Mouse (Mus musculus) G1E (cell line): Measurements from ENCODE around the gene Ccdc186. TPM values are rescaled to one million over a fixed set of nuclear protein-coding genes. Genes with fewer than 3 reads are reported as not detected.

ENCODE experiments used
- ATAC-seq: 2 replicates; pipeline ENCODE4 v1.8.0; 2016; ENCODE audit warnings: mild to moderate bottlenecking; ENCODE audit not compliant: insufficient number of reproducible peaks, poor library complexity, low FRiP score, severe bottlenecking; ENCODE audit errors: extremely low read depth
- DNase-seq: peaks from one replicate; pipeline ENCODE4 v3.0.0; 2012; ENCODE audit warnings: low spot score
- H3K27me3 ChIP-seq: 2 replicates; pipeline ENCODE4 v1.6.1; 2012; ENCODE audit warnings: mild to moderate bottlenecking, low read length, inconsistent platforms; ENCODE audit not compliant: insufficient read depth
- H3K36me3 ChIP-seq: replicated peaks from 2 replicates; pipeline ENCODE3; 2012; ENCODE audit warnings: mild to moderate bottlenecking, inconsistent platforms
- H3K4me1 ChIP-seq: 2 replicates; pipeline ENCODE4 v1.6.1; 2012; ENCODE audit warnings: low read depth, low read length, inconsistent platforms, mixed read lengths; ENCODE audit not compliant: insufficient read depth
- H3K4me3 ChIP-seq: 2 replicates; pipeline ENCODE4 v1.5.1; 2012; ENCODE audit warnings: low read depth, mild to moderate bottlenecking, inconsistent platforms, low read length, moderate library complexity, mixed read lengths
- H3K9me3 ChIP-seq: replicated peaks from 2 replicates; pipeline ENCODE4 v1.6.1; 2012; ENCODE audit warnings: inconsistent platforms
- CTCF ChIP-seq: IDR thresholded peaks from 2 replicates; pipeline ENCODE4 v1.5.1; 2012; ENCODE audit warnings: low read depth, low read length, inconsistent platforms, mixed read lengths
- GATA1 ChIP-seq: IDR thresholded peaks from 2 replicates; pipeline ENCODE4 v1.6.1; 2012; ENCODE audit warnings: borderline replicate concordance, low read length, inconsistent platforms, mixed read lengths
- GATA2 ChIP-seq: IDR thresholded peaks from 2 replicates; pipeline ENCODE4 v1.6.1; 2012; ENCODE audit warnings: low read depth, low read length, inconsistent platforms, borderline replicate concordance
- POLR2AphosphoS5 ChIP-seq: IDR thresholded peaks from 2 replicates; pipeline ENCODE4 v1.6.1; 2012; ENCODE audit warnings: low read depth, low read length, inconsistent platforms; ENCODE audit not compliant: insufficient replicate concordance
- TAL1 ChIP-seq: conservative IDR thresholded peaks from 2 replicates; pipeline ENCODE4 v1.6.1; 2012; ENCODE audit warnings: low read depth, low read length, inconsistent platforms, mixed read lengths
- polyA plus RNA-seq: library from polyadenylated mRNA; stranded (reverse); fragments of >175 nt; gene quantifications from 2 replicates; pipeline ENCODE4 v1.2.3, GENCODE M21; 2012
- total RNA-seq, 2 experiments: library from RNA; stranded (forward) in 1 of 2; stranded (reverse) in 1 of 2; fragments of 200-1000 nt in 1 of 2; fragments of >200 nt in 1 of 2; fragmentation: Nextera tagmentation in 1 of 2; gene quantifications; 2 replicates each; pipeline ENCODE4 v1.2.3; 2014 to 2017

Ccdc186 gene
- total and polyA plus RNA-seq, 3 experiments = 3.0 to 319 (median 118) TPM

- Histone ChIP-seq H3K27me3 (peaks cover 28% of the 10 kb centered on the region), H3K9me3 (no peaks in the 10 kb centered on the region), H3K4me3 (no peak overlapping the region), H3K4me1 (peaks cover 5% of the 10 kb centered on the region), H3K36me3 (no peaks in the 10 kb centered on the region)
- ATAC-seq (no peak), DNase-seq (no peak)
- TF ChIP-seq GATA1 (no peak), CTCF (no peak), TAL1 (no peak), GATA2 (no peak), POLR2AphosphoS5 (no peak)
Measured at GRCm38 (mm10) chr19:56774971-56775892, 46.8 kb downstream of the Ccdc186 start.

GRCm38 (mm10) chr19:56774408-56774962 is 47.5 kb downstream of the Ccdc186 start:
- ATAC-seq (no peak), DNase-seq (no peak)
- TF ChIP-seq CTCF (no peak), POLR2AphosphoS5 (no peak), GATA1 (no peak), GATA2 (no peak), TAL1 (no peak)
- peaks cover 30% of the 10 kb centered on the region for H3K27me3 ChIP-seq
- no peak overlapping the region for H3K4me3 ChIP-seq
- no peaks in the 10 kb centered on the region for H3K9me3 ChIP-seq
- peaks cover 5% of the 10 kb centered on the region for H3K4me1 ChIP-seq
- H3K36me3 ChIP-seq = no peaks in the 10 kb centered on the region

GRCm38 (mm10) chr19:56773393-56773971 is 48.5 kb downstream of the Ccdc186 start:
- no peak for TF ChIP-seq CTCF
- TF ChIP-seq TAL1 = no peak
- no peak for TF ChIP-seq POLR2AphosphoS5
- TF ChIP-seq GATA2 = no peak
- no peak for TF ChIP-seq GATA1
- DNase-seq = no peak
- Histone ChIP-seq H3K27me3 (peaks cover 30% of the 10 kb centered on the region), H3K4me3 (no peak overlapping the region), H3K9me3 (no peaks in the 10 kb centered on the region), H3K36me3 (no peaks in the 10 kb centered on the region), H3K4me1 (peaks cover 3% of the 10 kb centered on the region)
- ATAC-seq = no peak

GRCm38 (mm10) chr19:56772158-56772557 is 49.8 kb downstream of the Ccdc186 start:
- Histone ChIP-seq H3K4me1 (peaks cover 3% of the 10 kb centered on the region; the same call in 1 of the 2 replicates), H3K36me3 (no peaks in the 10 kb centered on the region), H3K27me3 (peaks cover 35% of the 10 kb centered on the region), H3K4me3 (no peak overlapping the region), H3K9me3 (no peaks in the 10 kb centered on the region)
- ATAC-seq (no peak), DNase-seq (no peak)
- no peak for TF ChIP-seq POLR2AphosphoS5
- TF ChIP-seq GATA2 = no peak
- no peak for TF ChIP-seq GATA1
- TF ChIP-seq TAL1 = no peak
- no peak for TF ChIP-seq CTCF

- ATAC-seq (no peak), DNase-seq (no peak)
- Histone ChIP-seq H3K27me3 (peaks cover 29% of the 10 kb centered on the region), H3K36me3 (no peaks in the 10 kb centered on the region), H3K9me3 (no peaks in the 10 kb centered on the region), H3K4me3 (no peak overlapping the region), H3K4me1 (no peaks in the 10 kb centered on the region)
- TF ChIP-seq POLR2AphosphoS5 = no peak
- no peak for TF ChIP-seq CTCF
- no peak for TF ChIP-seq GATA1
- TF ChIP-seq GATA2 = no peak
- no peak for TF ChIP-seq TAL1
Measured at GRCm38 (mm10) chr19:56769024-56769423, 53.0 kb downstream of the Ccdc186 start.

- ATAC-seq (no peak), DNase-seq (no peak)
- TF ChIP-seq POLR2AphosphoS5 = no peak
- Histone ChIP-seq H3K4me3 (no peak overlapping the region), H3K27me3 (peaks cover 36% of the 10 kb centered on the region), H3K9me3 (no peaks in the 10 kb centered on the region), H3K4me1 (no peaks in the 10 kb centered on the region), H3K36me3 (no peaks in the 10 kb centered on the region)
Measured at GRCm38 (mm10) chr19:56762686-56763085, 59.3 kb downstream of the Ccdc186 start.
